Mouse (Mus musculus): ENCODE measurements around the gene Gm14851.
"Not testable (repeated sequence)": the region's sequence is repeated elsewhere in the genome, so short reads cannot be mapped to it uniquely, and the experiment has no call there.

GRCm38 (mm10) chr8:21064738-21065137 is 31.1 kb downstream of the Gm14851 start, which contains the start of gene Defa35:
- not testable (repeated sequence) for TF ChIP-seq CTCF (IDR thresholded peaks at IDR 0.05; ENCODE audit: borderline replicate concordance, insufficient read depth, low read depth, low read length); POLR2A (IDR thresholded peaks at IDR 0.05; ENCODE audit: borderline replicate concordance, insufficient read depth, low read length)
